Mouse (Mus musculus) adrenal gland, adult (tissue): ENCODE results near the gene Micu1.
A peak's percentile ranks its signal among the peaks of the same experiment; 100 is the strongest.

ENCODE experiments used
- DNase-seq, 2 experiments: peaks; one replicate each; pipeline ENCODE4 v3.0.0; 2022 to 2023; ENCODE audit warnings: low spot score in 1 of 2; ENCODE audit not compliant: inconsistent age in 2 of 2

Gene Micu1

DNA sequence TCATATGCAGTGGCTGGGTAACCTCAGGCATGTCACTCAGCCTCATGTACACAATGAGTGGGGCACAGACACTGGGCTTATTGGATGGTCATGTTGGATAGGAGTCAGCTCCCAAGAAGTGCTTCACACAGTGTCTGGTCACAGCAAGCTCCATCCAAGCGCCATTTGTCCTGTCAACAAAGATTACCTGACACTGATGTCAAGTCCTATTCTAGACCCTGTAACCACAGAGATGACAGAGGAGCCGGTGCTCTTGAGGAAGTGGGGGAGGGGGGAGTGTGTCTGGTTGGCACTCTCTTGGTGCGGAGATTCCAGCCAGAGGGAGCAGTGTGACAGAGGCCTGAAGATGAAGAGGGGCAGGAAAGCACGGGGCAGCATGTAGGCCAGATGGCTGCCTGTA, 198.7 kb downstream of the Micu1 start:
- DNase-seq: peak; percentile 28 to 55

DNA sequence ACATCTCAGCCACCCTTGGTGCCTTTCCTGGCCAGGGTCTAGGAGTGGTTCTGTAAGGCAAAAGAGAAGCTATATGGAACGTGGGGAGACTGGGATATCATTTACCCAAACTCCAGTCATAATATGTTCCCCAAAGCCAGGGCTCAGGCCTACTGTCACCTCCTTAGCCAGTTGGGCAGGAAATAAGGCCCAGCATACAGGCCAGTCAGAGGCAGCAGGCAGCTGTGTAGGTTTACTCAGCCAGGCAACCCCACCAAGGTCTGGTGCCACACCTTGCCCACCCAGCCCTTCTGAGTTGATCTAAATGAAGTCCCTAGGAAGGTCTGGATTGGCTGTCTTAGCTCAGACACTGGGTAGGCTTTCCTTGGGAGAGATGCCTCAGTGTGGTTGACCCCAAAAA, 199.2 kb downstream of the Micu1 start:
- DNase-seq: peak in 1 of 2 experiments; percentile 50

DNA sequence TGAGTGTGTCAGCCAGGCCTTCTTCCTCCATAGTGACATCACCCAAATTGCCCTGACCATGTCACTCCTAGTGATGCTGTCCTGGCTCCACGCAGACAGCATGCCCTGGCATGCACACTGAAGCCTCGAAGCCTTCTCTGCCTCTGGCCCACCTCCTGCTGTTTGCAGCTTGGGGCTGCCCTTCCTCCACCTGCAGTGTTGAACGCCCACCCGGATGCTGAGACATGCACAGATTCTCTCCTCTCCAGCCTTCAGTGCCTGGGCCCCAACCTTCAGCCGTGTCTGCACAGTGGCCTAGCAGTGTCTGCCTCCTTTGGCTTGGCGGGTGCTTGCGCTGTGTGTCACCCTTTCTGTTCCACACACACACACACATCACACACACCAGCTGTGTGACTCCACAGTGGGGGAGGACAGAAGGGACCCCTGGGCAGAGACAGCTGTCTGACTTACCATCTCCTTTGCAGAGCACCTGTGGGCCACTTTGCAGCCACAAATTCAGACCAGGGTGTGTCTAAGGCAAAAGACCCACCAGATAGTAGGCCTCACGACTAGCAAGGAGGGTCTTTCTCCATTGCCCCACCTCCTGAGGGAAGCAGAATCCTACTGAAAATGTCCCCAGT, 199.8 kb downstream of the Micu1 start:
- DNase-seq: peak; percentile 21 to 36

DNA sequence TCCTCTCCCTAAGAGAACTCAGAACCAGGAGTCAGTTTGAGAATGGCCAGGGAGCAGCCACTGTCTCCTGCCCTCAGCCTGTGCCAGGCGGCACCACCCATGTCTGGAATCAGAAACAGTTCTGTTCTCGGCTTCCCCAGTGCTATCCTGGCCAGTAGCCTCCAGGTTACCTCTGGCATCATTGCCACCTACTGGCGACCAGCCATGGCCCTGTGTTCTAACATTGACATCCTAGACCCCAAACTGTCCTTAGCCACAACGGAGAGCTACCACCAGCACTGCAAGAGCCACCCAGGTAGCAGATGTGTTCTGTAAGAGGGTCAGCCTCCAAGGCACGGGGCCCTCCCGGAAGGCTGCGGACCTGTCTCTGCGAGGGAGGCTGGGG, 200.3 kb downstream of the Micu1 start:
- DNase-seq: peak in 1 of 2 experiments; percentile 43

DNA sequence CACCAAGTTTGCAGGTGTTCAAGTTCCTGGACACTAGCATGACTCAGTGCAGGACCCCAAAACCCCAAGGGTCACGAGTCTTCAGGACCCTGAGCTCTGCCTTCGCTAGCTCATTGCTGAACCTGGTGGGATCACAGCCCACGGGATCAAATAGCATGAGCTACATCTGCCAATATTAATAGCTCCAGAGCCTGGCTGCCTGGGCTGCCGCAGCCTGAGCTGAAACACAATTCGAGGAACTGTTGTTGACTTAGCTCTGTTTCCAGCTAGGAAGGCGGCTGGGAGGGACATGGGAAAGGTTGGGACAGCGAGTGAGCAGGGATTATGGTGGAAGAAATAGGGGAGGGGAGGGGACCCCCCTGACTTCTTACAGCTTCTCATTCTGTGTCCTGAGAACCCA, 200.9 kb downstream of the Micu1 start:
- DNase-seq: peak in 1 of 2 experiments; percentile 43

DNA sequence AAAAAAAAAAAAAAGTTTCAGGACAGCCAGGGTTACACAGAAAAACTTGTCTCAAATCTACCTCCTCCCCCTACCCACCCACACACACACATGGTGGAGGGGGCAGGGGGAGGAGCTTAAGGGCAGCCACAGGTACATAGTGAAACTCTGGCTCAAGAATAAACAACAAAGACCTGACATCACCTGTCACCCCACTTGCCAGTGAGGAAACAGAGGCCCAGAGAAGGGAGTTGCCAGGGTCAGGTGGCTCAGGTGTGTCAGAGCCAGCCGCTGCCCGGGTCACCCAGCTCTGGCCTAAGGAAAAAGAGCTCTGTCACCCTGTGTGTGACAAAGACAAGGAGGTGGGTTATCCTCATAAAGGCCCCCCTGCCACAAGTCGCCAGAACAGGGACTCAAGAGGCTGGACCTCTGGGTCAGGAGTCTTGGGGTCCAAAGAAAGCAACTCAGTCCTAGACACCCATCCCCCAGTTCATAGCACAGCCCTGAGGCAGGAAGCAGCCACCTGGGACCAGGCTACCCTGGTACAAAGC, 204.9 kb downstream of the Micu1 start:
- peak in 1 of 2 experiments; percentile 50 for DNase-seq

DNA sequence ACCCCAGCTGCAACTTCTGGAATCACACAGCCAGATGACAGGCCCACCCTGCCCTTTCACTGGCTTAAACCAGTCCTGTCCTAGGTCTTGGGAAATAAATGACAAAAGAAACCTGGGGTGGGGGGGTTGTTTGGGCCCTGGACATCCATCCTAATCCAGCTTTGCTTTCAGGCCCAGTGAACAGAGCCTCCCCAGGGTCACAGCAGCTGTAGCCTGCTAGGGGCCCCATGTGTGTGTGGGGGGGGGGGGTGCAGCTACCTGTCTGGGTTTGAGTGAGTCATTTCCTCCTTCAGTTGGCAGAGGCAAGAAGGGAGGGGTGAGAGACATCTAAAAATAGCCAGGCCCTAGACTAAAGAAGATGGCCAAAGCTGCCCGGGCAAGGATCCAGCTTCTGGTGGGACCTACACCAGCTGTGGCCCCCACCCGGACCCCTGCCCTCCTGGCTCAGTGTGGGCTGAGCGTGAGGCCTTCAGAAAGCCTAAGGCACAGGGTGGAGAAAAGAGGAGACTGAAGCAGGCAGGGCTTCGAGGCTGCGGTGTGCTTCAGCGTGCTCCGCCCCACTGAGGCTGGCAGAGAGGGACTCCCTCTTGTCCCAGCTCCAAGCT, 205.5 kb downstream of the Micu1 start:
- DNase-seq: peak; percentile 56 to 80

DNA sequence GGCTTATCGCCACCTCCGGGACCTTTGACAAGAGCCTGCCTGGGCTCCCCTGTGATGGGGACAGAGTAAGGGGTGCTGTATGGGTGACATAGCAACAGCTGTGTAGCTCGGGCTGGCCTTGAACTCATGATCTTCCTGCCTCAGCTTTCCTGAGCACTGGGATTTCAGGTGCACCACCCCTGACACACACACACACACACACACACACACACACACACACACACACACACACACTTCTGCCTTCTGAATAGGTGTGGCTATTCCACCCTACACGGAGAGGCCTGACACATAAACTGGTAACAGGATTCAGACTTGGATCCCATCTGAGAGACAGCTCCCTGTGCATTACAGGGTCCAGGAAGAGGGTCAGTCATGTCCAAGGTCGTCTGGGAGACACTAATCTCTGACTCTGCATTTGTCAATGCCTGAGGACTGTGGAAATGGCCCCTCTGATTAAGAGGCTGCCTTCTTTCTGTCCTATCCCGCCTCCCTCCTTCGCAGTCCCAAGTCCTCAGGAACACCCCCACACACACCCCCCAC, 206.6 kb downstream of the Micu1 start:
- DNase-seq: peak; percentile 28 to 69

DNA sequence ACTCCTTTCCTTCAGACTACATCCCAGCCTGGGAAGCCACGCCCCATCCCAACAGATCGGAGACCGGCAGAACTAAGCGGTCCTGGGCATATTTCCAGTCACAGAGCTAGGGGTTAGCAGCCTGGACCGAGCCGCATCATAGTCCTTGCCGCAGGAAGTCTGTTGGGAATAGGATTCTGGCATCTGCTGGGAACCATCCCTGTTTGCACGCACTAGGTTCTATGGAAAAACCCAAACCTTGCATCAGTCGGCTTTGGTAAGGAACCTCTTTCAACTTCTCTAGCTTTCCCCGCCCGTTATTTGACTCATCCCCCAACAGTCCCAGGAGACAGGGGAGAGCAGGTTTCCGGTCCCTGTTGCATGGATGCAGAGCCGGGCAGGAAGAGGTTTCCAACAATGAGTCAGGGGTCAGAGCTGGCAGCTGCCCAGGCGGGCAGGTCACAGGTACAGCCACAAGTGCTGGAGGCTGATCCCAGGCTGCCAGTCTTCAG, 207.1 kb downstream of the Micu1 start:
- peak; percentile 84 to 93 for DNase-seq

DNA sequence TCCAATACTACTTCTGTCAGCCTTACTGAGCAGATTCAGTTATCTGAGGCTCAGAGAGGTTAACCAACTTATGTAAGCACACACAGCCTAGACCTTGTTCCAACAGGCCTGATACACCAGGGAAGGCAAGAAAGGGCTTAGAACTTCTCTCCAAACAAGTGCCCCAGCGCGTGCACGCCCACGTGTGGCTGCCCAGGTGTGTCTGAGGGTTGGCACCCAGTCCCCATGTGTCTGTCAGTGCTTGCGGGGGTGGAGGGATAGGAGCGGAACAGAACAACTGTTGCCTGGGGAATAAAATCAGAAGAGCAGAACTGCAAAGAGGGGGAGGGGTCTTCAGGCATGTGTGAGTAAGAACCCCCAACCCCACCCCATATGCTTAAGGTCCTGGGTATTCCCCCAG, 208.8 kb downstream of the Micu1 start:
- peak in 1 of 2 experiments; percentile 54 for DNase-seq

DNA sequence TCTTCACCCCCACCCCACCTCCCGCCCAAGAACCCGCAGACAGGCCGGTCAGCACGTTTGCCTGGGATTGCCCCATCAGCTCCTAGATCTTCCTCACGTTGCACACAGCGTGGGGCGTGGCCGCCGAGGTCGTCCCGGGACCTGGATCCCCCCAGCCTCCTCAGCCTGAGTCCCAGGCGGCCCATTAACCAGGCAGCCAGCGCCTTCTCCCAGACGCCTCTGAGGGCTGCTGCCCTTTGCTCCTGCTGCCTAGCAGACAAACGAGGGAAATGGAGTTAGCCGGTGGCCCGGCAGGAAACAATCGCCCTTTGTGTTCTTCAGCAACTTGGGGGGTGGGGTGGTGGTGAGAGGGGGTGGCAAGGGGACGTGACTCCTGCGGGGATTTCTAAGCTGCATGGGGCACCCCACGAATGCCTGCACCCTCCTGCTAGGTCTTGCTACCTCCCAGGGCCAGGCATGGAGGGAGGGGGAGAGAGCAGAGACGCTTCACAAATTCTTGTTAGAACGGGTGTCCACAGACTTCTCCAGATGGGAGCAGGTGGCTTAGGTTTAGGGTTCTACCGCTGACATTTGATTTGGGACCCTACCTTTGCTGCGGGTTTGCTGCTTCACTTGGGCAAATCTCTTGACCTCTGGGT, 209.4 kb downstream of the Micu1 start:
- peak; percentile 45 to 68 for DNase-seq
